Mouse (Mus musculus): Measurements from ENCODE around the gene Dgkh. TPM values are rescaled to one million over a fixed set of nuclear protein-coding genes. Genes with fewer than 3 reads are reported as not detected.

Dgkh gene
- polyA plus RNA-seq, 1 experiment from 2014 or later = 2.6 TPM

DNA sequence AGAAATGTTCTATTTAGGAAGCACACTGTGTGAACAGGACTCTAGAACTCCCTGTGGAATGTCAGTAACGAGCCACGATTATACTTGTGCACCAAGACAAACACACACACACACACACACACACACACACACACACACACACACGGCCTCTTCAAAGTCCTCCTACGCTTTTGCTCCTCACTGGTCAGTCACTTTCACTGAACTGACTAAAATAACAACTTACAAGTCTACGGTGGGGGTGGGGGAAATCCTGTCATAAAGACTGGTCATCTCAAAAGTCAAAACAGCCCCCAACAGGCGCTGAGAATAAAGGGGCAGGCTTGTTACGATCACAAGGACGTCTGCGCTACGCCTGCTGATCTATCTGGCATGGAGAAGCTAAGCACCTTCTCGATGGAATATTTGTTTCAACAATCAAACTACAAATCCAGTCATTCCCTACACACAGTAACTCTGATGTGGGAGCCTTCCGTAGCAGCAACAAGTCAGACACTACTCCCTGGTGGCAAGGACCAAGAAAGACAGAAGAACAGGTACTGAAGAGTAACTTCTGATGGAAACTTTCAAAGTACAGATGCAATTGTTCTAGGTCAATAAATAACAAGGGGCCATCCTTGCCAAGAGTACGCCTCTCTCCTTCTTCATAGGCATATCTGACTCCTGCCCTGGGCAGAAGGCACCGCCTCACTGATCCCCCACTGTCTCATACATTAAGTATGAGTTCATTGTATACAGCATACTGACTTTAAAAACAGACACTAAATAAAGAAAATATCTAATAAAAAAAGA, 96.8 kb downstream of the Dgkh start:
- 84% methylated on average over 14 of the region's 14 CpGs for WGBS
- Histone ChIP-seq H3K4me2 (ENCODE audit: low read length) (no peak overlapping the region), H3K9me3 (replicated peaks; ENCODE audit: control insufficient read depth, low read length, poor library complexity, severe bottlenecking) (no peaks in the 10 kb centered on the region), H3K27ac (ENCODE audit: low read length) (no peak overlapping the region), H3K36me3 (ENCODE audit: control insufficient read depth, insufficient read depth, low read length) (no peaks in the 10 kb centered on the region), H3K27me3 (ENCODE audit: control insufficient read depth, insufficient read depth, low read depth, low read length) (no peaks in the 10 kb centered on the region), H3K4me1 (ENCODE audit: control insufficient read depth, insufficient read depth, low read length) (no peaks in the 10 kb centered on the region), H3K4me3 (ENCODE audit: low read depth, low read length) (no peak overlapping the region), H3K9ac (ENCODE audit: low read depth, low read length) (no peak overlapping the region)
- no peak for ATAC-seq

DNA sequence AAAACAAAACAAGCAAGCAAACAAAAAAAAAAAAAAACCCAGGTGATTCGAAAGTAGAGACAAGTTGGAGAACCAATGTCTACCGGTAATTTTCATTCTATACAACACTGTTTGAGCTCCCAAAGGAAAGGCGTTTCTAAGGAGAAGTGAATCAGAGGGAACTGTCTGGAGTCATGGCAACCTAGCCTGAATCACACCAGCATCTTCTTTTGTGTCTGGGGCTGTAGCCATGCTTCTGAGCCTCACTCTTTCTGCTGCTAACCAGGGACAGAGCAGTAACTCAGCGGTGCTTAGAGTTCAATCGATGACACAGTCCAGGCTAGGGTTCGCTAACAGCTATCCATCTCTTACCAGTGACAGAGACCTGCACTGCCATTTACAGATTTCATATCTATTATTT, 99.8 kb downstream of the Dgkh start:
- no peaks in the 10 kb centered on the region for H3K27me3 ChIP-seq (ENCODE audit: control insufficient read depth, insufficient read depth, low read depth, low read length)
- H3K9ac ChIP-seq (ENCODE audit: low read depth, low read length) = no peak overlapping the region
- H3K27ac ChIP-seq (ENCODE audit: low read length) = no peak overlapping the region
- H3K4me3 ChIP-seq (ENCODE audit: low read depth, low read length) = no peak overlapping the region
- no peaks in the 10 kb centered on the region for H3K36me3 ChIP-seq (ENCODE audit: control insufficient read depth, insufficient read depth, low read length)
- no peak for ATAC-seq
- WGBS = 70% methylated on average over 6 of the region's 6 CpGs
- no peaks in the 10 kb centered on the region for H3K9me3 ChIP-seq (replicated peaks; ENCODE audit: control insufficient read depth, low read length, poor library complexity, severe bottlenecking)
- no peak overlapping the region for H3K4me2 ChIP-seq (ENCODE audit: low read length)
- no peaks in the 10 kb centered on the region; the same call in 1 of the 2 replicates for H3K4me1 ChIP-seq (ENCODE audit: control insufficient read depth, insufficient read depth, low read length)

DNA sequence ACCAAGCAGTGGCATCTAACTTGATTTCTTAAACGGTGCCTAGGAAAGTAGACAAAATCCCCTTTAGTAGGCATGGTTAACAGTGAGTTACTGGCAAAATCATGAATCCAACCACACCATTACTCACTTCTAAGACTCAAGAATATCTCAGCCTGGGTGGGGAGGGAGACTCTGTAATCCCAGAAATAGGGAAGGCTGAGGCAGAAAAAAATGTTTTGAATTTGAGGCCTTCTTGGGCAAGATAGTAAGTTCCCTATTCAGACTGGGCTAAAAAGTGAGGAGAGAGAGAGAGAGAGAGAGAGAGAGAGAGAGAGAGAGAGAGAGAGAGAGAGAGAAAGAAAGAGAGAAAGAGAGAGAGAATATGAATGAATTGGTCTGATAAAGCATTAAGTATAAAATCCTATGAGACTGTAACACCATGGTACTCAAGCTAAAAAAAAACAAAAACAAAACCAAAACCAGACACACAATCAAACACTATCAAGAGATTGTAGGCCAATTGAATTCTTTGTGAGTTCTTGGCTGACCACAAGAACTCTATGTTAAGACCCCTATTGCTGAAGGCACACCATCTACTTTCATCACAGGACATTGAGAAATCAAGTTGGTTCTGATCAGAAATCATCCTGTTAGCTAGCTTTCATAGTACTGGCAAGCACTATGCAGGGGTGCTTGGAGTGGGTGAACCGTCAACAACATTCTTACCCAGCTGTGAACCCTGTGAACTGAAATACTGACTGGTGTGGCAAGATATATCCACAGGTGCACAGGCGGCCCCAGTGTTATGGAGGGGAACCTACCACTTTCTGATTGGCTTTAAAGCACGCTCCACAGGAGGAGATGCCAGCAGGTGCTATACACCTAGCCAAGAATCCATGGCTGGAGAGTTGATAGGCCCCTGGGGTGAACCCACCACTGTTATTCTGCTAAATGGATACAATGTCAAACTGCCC, 101.4 kb downstream of the Dgkh start:
- Histone ChIP-seq H3K4me2 (ENCODE audit: low read length) (no peak overlapping the region), H3K9me3 (replicated peaks; ENCODE audit: control insufficient read depth, low read length, poor library complexity, severe bottlenecking) (no peaks in the 10 kb centered on the region), H3K4me1 (ENCODE audit: control insufficient read depth, insufficient read depth, low read length) (no peaks in the 10 kb centered on the region; the same call in 1 of the 2 replicates), H3K27me3 (ENCODE audit: control insufficient read depth, insufficient read depth, low read depth, low read length) (no peaks in the 10 kb centered on the region), H3K9ac (ENCODE audit: low read depth, low read length) (no peak overlapping the region), H3K36me3 (ENCODE audit: control insufficient read depth, insufficient read depth, low read length) (no peaks in the 10 kb centered on the region), H3K27ac (ENCODE audit: low read length) (no peak overlapping the region), H3K4me3 (ENCODE audit: low read depth, low read length) (no peak overlapping the region)
- ATAC-seq = no peak
- 95% methylated on average over 4 of the region's 4 CpGs for WGBS

DNA sequence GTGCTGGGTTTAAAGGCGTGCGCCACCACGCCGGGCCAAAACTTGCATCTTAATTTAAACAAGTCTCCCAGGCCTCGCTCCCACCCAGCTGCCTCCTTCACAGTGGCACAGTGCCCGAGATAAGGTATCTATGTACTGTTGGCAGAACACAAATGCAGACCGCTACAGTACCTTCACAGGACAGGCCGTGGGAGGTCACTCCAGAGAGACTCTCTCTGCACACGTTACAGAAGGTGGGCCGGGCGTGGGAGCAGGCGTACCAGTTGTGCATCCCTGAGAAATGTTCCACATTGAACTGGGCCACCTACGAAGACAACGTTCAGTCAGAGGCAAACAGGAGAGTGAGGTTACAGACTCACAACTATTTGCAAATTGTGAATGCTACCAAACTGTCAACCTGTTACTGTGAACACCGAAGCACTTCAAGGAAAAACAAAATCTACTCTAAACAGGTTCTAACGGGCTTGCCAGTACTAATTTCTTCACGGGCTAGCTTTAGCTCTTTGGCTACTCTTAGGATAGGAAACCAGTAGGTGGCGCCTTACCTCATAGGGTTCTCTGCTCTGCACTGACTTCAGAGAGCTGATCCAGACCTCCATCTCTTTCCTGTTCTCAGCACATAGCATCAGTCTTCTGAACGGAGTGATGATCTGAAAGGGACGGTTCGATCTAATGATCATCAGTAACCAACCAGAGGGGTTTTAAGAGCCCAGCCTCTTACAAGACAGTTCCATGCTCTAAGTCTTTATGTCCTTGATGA, 104.9 kb downstream of the Dgkh start:
- 87% methylated on average over 21 of the region's 21 CpGs for WGBS
- no peaks in the 10 kb centered on the region for H3K9me3 ChIP-seq (replicated peaks; ENCODE audit: control insufficient read depth, low read length, poor library complexity, severe bottlenecking)
- no peaks in the 10 kb centered on the region; the same call in 1 of the 2 replicates for H3K4me1 ChIP-seq (ENCODE audit: control insufficient read depth, insufficient read depth, low read length)

DNA sequence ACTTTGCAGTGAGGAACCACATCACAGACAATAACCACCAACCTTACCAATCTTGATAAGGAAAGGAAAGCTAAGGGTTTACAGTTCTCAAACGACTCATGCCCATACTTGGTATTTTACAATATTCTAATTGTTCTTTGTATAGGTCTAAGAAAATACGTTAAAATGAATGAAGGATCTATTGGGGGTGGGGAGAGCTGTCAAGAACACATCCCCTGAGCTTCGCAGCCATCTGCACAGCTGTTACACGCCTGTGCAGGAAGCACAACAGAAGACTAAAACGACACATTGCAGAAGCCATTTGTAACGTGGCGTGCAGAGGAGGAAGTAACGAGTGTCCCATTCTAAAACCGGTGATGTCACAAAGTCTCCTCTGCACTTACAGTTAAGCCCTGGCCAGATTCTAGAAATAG, 113.7 kb downstream of the Dgkh start:
- no peak for ATAC-seq
- no peak overlapping the region for H3K27ac ChIP-seq (ENCODE audit: low read length)

More for the DNA sequence above, 104.9 kb downstream of the Dgkh start:
- Histone ChIP-seq H3K27ac (ENCODE audit: low read length) (no peak overlapping the region), H3K27me3 (ENCODE audit: control insufficient read depth, insufficient read depth, low read depth, low read length) (no peaks in the 10 kb centered on the region), H3K9ac (ENCODE audit: low read depth, low read length) (no peak overlapping the region), H3K36me3 (ENCODE audit: control insufficient read depth, insufficient read depth, low read length) (no peaks in the 10 kb centered on the region), H3K4me2 (ENCODE audit: low read length) (no peak overlapping the region), H3K4me3 (ENCODE audit: low read depth, low read length) (no peak overlapping the region)
- no peak for ATAC-seq

DNA sequence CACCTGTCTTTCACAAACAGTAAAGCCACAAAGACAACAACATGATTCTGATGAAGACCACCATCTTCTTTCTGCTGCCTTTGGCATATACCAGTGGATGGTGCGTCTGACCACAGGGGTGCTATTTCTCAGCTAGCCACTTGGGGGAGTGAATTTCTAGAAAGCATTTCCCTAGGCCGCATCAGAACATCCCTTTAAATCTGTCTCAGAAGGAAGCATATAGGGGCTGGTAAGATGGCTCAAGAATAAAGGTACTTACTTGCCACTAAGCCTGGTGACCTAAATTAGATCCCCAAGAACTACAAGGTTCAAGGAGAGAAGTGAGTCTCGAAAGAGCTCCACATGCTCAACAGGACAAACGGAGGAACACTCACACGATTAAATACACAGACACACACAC, 119.0 kb downstream of the Dgkh start:
- Histone ChIP-seq H3K36me3 (ENCODE audit: control insufficient read depth, insufficient read depth, low read length) (no peaks in the 10 kb centered on the region), H3K27me3 (ENCODE audit: control insufficient read depth, insufficient read depth, low read depth, low read length) (no peaks in the 10 kb centered on the region), H3K4me2 (ENCODE audit: low read length) (no peak overlapping the region), H3K9me3 (replicated peaks; ENCODE audit: control insufficient read depth, low read length, poor library complexity, severe bottlenecking) (no peaks in the 10 kb centered on the region), H3K4me3 (ENCODE audit: low read depth, low read length) (no peak overlapping the region), H3K4me1 (ENCODE audit: control insufficient read depth, insufficient read depth, low read length) (no peaks in the 10 kb centered on the region), H3K9ac (ENCODE audit: low read depth, low read length) (no peak overlapping the region), H3K27ac (ENCODE audit: low read length) (no peak overlapping the region)
- 74% methylated on average over 5 of the region's 5 CpGs for WGBS
- ATAC-seq = no peak

More for the DNA sequence above, 113.7 kb downstream of the Dgkh start:
- WGBS = 69% methylated on average over 9 of the region's 9 CpGs
- H3K36me3 ChIP-seq (ENCODE audit: control insufficient read depth, insufficient read depth, low read length) = no peaks in the 10 kb centered on the region
- no peak overlapping the region for H3K4me2 ChIP-seq (ENCODE audit: low read length)
- H3K9me3 ChIP-seq (replicated peaks; ENCODE audit: control insufficient read depth, low read length, poor library complexity, severe bottlenecking) = no peaks in the 10 kb centered on the region
- H3K4me1 ChIP-seq (ENCODE audit: control insufficient read depth, insufficient read depth, low read length) = no peaks in the 10 kb centered on the region
- no peak overlapping the region for H3K9ac ChIP-seq (ENCODE audit: low read depth, low read length)
- no peaks in the 10 kb centered on the region for H3K27me3 ChIP-seq (ENCODE audit: control insufficient read depth, insufficient read depth, low read depth, low read length)
- H3K4me3 ChIP-seq (ENCODE audit: low read depth, low read length) = no peak overlapping the region

DNA sequence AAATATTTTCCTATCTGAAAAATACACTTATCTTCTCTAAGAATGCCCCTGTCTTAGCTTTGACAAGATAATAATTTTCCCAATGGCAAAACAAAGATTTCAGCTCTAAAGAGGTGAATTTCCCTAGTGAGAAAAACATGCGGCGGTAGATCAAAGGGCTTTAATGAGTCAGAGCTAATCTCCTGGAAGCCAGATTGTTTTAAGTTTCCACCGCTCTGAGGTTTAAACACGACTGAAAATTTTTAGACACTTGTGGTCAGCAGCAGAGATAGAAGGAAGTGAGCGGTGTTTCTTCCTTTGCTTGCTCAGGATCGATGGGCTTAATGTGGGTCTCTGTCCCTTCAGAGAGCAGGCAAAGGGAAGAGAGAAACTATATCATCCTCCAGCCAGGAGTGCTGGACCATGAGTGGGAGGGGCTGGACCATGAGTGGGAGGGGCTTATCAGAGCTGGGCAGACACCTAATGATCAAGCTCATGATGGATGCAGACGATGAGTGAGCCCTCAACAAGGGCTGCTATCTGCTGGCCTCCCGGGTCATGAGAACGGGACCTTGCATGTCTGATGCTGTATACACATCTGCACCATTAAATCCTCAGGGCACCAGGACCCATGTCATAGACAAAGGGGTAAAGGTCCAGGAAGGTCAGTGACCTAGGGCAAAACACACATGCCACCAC, 120.3 kb downstream of the Dgkh start:
- H3K9ac ChIP-seq (ENCODE audit: low read depth, low read length) = no peak overlapping the region
- H3K9me3 ChIP-seq (replicated peaks; ENCODE audit: control insufficient read depth, low read length, poor library complexity, severe bottlenecking) = no peaks in the 10 kb centered on the region
- H3K4me2 ChIP-seq (ENCODE audit: low read length) = no peak overlapping the region
- no peaks in the 10 kb centered on the region for H3K4me1 ChIP-seq (ENCODE audit: control insufficient read depth, insufficient read depth, low read length)
- ATAC-seq = peak; percentile 32; the same call in 1 of the 2 replicates
- no peak overlapping the region for H3K4me3 ChIP-seq (ENCODE audit: low read depth, low read length)
- no peak overlapping the region for H3K27ac ChIP-seq (ENCODE audit: low read length)
- no peaks in the 10 kb centered on the region for H3K36me3 ChIP-seq (ENCODE audit: control insufficient read depth, insufficient read depth, low read length)
- no peaks in the 10 kb centered on the region for H3K27me3 ChIP-seq (ENCODE audit: control insufficient read depth, insufficient read depth, low read depth, low read length)
- 63% methylated on average over 9 of the region's 9 CpGs for WGBS

DNA sequence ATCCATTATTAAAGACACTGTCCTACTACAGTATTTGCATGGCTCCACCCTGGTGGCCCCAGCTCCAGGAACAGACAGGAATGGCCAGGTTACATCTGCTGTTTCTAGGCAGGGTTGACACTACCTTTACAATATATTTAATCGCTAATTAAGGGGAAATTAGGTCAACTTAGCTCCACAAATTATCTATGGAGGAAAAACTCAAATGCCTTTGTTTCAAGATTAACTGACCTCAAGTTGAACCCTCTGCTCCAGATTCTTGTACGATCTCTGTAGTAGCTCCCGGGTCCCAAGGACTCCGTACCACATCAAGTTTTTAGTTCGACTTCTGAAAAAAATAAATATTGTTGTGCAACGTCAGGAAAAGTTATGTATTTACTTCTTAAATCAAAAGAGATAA, 137.7 kb downstream of the Dgkh start:
- 93% methylated on average over 6 of the region's 6 CpGs for WGBS
- peaks cover 8% of the 10 kb centered on the region; the same call in 1 of the 2 replicates for H3K36me3 ChIP-seq (ENCODE audit: control insufficient read depth, insufficient read depth, low read length)
- no peaks in the 10 kb centered on the region for H3K27me3 ChIP-seq (ENCODE audit: control insufficient read depth, insufficient read depth, low read depth, low read length)
- H3K27ac ChIP-seq (ENCODE audit: low read length) = no peak overlapping the region
- H3K9me3 ChIP-seq (replicated peaks; ENCODE audit: control insufficient read depth, low read length, poor library complexity, severe bottlenecking) = no peaks in the 10 kb centered on the region
- no peak for ATAC-seq
- H3K4me2 ChIP-seq (ENCODE audit: low read length) = no peak overlapping the region
- no peak overlapping the region for H3K9ac ChIP-seq (ENCODE audit: low read depth, low read length)
- no peaks in the 10 kb centered on the region for H3K4me1 ChIP-seq (ENCODE audit: control insufficient read depth, insufficient read depth, low read length)
- no peak overlapping the region for H3K4me3 ChIP-seq (ENCODE audit: low read depth, low read length)
